Mouse (Mus musculus) ES-E14 (cell line): ENCODE measurements around the gene Fbxw9.
"Not testable (repeated sequence)": the region's sequence is repeated elsewhere in the genome, so short reads cannot be mapped to it uniquely, and the experiment has no call there.

Experiments
- HCFC1 ChIP-seq: IDR thresholded peaks from 2 replicates; pipeline ENCODE4 v1.6.1; 2012; ENCODE audit warnings: low read length, inconsistent platforms, borderline replicate concordance; ENCODE audit not compliant: insufficient read depth
- MAFK ChIP-seq: IDR thresholded peaks from 2 replicates; pipeline ENCODE4 v1.6.1; 2014; ENCODE audit warnings: mild to moderate bottlenecking, low read depth, low read length, inconsistent platforms; ENCODE audit not compliant: insufficient read depth
- ZNF384 ChIP-seq: IDR thresholded peaks from 2 replicates; pipeline ENCODE4 v1.6.1; 2012; ENCODE audit warnings: low read depth, low read length, inconsistent platforms

DNA sequence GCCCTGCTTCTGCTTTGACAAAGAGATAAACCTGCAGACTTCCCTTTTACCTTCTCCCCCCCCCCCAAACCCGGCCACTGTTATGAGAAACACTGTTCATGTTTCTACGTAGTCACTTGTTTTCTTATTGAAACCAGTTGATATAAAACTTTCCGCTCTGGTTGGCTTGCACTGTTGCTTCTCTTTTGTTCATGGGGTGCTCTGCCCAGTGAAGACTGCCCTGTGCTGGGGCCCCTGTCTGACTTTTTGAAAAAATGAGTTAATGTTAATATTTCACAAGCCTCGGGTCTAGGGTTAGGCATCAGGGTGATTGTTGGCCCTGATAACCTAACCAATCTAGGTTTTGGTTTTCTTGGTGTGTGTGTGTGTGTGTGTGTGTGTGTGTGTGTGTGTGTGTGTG, 22.3 kb downstream of the Fbxw9 start:
- TF ChIP-seq HCFC1, ZNF384, MAFK: not testable (repeated sequence)
